Mouse (Mus musculus) ES-E14 (cell line): Measurements from ENCODE around the gene Mbd5.

ENCODE experiments used
- CHD2 ChIP-seq: IDR thresholded peaks from 2 replicates; pipeline ENCODE4 v1.6.1; 2014; ENCODE audit warnings: mild to moderate bottlenecking, low read depth, low read length, inconsistent platforms
- HCFC1 ChIP-seq: IDR thresholded peaks from 2 replicates; pipeline ENCODE4 v1.6.1; 2012; ENCODE audit warnings: low read length, inconsistent platforms, borderline replicate concordance; ENCODE audit not compliant: insufficient read depth
- ZNF384 ChIP-seq: IDR thresholded peaks from 2 replicates; pipeline ENCODE4 v1.6.1; 2012; ENCODE audit warnings: low read depth, low read length, inconsistent platforms

- no peak for TF ChIP-seq HCFC1
- no peak for TF ChIP-seq CHD2
- no peak for TF ChIP-seq ZNF384
Observed at GRCm38 (mm10) chr2:49364546-49364945, 415.2 kb downstream of the Mbd5 start.
